Mouse (Mus musculus): Measurements from ENCODE around the gene Selenov.

Gene Selenov

DNA sequence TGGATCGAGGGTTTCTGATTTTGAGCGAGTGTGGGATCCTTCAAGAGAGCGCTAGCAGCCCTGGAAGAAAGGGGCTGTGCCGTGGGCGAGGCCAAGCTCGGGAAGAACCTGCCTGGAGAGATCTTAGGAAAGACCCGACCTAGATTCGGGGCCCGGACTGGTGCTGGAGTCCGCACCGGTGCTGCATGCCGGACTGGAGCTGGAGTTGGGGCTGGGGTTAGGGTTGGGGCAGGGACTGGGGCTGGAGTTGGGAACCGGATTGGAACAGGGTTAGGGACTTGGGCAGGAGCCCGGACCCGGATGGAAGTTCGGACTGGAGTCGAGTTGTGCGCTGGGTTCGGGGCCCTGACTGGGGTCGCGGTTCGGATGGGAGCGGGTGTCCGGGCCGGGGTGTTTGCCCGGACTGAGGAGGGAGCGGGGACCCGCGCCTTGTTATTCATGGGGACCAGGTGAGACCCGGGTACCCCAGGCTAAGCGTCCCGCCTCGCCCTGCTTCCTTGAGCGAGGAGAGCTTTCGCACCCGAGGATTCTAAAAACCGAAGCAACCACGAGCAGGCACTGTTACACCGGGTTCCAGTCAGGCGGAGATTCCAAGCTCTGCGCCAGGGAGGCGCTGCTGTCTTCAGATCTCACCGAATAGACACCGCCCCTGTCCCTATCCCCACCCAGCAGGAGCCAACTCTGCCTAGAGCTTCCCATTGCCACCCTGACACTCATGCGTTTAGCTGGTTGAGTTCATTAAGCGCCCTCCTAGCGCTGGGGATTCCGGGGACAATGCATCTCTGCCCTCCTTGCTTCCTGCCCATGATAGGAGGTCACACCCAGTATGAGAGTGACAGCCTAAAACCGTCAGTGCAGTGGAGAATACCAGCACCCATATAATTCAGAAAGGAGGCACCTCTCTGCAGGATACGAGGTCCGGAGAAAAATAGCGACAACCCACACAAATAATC lies at the start of gene Selenov:
Gene Selenov (minus strand): TSS at position 549 of the 953 bp plus-strand sequence.
- no peak for DNase-seq (ENCODE audit: low read depth, low spot score)

DNA sequence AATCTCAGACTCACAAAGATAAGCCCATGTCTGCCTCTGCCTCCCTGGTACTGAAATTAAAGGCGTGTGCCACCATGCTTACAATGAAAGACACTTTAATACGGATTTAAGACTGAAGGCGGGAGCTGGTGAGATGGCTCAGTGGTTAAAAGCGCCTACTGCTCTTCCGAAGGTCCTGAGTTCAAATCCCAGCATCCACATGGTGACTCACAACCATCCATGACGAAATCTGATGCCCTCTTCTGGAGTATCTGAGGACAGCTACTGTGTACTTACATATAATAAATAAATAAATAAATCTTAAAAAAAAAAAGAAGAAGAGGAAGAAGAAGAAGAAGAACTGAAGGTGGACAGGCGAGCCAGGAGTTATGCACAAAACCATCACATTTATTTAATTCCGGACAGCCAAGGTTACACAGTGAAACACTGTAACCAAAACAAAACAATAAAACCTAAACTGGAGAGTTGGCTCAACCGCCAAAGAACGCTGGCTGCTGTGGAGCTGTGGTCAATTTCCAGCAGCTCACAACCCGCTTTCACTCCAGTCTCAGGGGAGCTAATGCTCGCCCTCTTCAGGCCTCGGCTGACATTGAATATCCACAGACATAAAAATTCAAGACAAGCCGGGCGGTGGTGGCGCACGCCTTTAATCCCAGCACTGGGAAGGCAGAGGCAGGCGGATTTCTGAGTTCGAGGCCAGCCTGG lies 48.4 kb upstream of the Selenov start:
- DNase-seq (ENCODE audit: low read depth, low spot score): peak; percentile 70

DNA sequence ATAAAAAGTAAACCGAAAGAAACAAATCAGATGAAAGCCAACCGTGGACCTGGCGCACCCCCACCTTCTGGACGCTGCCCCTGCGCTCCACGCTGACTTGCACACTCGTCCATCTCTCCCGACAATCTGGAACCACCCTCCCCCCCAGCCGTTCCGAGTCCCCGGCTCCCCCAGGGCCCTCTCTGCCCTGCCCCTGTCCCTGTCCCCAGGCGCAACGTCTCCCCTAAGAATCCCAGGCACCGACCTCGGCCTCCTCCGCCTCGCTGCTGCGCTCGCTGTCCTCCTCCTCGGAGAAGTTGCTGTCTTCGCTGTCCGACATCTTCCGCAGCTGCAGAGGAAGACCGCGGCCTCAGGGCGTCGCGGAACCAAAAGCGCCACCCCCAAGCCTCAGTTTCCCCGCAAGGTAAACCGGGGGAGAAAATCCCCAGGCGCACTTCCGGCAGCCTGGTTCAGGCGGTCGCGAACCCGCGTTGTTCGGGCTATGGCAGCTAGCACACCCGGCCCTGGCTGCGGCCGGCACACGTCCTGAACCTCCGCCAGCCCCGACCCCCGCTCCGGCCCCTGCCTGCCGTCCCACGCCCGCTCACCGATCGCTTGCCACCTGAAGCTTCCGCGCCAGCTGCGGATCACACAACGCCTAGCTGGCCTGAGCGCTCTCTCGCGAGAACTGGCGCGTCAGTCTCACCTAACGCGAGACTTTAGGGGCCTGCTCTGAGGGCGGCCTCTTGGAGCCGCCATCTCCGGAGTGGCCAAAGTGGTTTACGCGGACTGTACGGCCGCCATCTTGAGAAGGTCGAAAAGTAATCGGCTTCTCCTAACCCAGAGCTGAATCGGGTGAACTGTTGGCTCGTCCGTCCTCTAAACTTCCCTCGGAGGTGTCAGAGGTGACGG lies 47.4 kb upstream of the Selenov start, which contains the start of gene Supt5:
Gene Supt5 (minus strand): TSS at position 639 of the 891 bp plus-strand sequence.
- DNase-seq (ENCODE audit: low read depth, low spot score): peak; percentile 98

DNA sequence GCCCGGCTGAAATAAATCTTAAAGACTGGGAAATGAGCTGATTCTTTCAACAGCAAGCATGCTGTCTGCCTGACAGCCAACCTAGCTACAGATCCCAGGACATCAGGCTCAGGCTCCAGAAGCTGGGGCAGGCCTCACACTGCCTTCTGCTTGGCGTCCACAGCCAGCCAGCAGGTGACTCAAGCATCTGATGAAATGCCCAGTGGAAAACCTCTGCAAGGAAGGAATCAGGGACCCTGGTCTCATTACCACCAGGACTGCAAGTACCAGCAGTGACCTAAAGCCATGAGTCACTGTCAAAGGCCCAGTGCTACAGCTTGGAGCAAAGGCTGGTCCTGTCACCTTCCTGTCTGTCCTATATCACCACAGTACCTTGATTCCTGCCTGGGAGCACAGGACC lies 44.5 kb upstream of the Selenov start:
- DNase-seq (ENCODE audit: low read depth, low spot score): peak; percentile 32

DNA sequence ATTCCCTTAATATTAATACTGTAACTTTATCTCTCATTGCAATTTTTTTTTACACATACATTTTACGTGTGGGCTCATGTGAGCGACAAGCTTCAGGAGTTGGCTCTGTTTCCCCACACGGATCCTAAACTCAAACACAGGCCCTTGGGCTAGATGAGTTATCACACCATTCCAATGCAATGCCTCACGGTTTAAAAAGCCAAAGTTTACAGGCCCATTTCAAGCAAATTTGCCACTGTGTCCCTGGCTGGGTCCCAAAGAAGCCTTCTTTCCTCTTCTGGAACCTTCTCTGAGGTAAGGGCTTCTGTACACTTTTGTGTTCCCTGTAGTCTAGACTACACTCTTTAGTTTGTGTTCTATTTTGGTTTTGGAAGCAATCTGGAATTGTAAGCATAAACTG lies 43.5 kb upstream of the Selenov start:
- peak; percentile 82 for DNase-seq (ENCODE audit: low read depth, low spot score)

DNA sequence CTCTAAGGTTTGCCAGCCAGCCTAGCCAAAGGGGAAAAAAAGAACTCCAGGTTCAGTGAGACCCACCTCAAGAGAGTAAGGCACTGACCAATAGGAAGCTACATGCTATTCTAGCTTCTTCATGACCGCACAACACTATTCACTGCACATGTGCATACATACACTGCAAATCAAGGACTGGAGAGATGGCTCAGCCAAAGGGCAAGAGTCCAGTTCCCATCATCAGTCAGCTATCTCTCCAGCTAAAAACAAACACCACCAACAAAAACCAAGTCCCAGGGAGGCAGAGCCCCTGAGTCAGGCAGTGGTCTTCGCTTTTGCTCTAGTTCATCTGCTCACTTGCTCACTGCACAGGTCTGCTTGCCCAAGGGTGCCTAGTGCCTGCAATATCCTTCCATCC lies 37.3 kb upstream of the Selenov start:
- DNase-seq (ENCODE audit: low read depth, low spot score): no peak

DNA sequence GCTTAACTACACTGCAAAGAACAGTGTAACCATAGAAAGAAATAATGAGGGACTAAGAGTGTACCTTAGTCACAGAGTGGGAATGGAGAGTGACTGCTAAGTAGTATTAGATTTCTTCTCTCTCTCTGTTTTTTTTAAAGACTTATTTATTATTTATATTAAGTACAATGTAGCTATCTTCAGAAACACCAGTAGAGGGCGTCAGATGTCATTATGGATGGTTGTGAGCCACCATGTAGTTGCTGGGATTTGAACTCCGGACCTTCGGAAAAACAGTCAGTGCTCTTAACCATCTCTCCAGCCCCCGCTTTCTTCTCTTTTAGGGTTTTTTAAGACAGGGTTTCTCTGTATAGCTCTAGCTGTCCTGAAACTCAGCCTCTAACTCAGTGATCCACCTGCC lies 35.5 kb upstream of the Selenov start:
- DNase-seq (ENCODE audit: low read depth, low spot score): no peak

DNA sequence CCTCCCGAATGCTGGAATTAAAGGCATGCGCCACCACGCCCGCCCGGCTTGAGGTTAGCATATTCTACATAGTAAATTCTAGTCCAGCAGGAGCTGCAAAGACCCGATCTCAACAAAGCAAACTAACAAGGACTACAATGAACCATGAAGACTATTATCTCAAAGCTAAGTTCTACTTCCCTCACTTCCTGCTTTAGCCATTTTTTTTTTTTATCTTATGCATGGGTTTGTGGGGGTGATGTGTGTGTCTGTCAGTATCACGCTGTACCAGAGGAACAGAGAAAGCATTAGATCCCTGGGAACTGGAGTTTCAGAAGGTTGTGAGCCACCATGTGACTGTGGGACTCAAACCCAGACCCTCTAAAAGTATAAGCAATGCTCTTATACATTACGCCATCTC lies 34.3 kb upstream of the Selenov start:
- DNase-seq (ENCODE audit: low read depth, low spot score): no peak

DNA sequence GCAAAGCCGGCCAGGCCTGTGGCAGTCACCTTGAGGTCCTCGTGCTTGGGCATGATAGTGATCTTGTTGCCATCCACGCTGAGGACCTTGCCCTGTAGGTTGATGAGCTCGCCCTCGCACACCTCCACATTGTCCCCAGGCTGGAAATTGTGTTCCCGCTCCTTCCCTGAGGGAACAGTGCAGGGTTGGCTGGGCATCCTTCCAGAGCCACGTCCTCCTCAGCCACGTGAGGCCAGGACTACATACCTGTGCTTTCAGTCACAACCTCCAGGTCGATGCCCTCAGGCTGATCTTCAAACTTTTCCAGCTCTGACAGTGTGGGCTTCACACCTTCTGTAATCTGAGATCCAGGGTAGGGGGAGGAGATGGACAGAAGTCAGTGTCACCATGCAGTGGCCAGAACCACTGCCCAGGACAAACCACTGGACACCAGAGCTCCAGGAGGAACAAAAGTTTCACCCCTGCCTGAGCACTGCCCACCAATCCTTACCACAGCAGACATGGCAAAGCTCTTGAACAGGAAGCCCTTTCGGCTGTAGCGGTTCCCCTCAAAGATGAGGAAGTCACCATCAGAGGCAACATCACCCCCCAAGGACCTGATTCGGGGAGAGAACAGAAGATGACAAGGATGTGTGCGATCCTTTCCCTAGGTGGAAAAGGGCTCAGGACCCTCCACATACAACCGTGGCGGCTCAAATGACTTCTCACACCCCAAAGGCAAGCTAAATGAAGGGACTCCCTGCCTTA lies 31.2 kb upstream of the Selenov start:
- DNase-seq (ENCODE audit: low read depth, low spot score): no peak

DNA sequence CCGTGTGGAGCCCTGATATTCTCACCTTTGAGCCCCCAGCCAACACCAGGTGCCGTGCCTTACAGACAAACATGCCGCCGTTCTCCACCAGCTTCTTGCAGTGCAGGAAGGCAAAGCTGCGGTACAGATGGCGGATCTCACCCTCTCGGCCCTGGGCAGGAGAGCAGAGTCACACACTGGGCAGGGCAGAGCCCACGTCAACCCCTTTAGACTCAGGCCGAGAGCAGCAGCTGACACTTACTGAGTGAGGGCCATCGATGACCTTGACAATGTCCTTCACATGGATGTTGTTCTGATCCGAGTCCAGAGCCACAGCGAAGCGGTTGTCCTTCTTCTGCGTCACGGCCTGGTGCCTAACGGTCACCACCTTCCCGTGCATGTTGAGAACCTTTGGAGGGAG lies 27.7 kb upstream of the Selenov start:
- no peak for DNase-seq (ENCODE audit: low read depth, low spot score)

DNA sequence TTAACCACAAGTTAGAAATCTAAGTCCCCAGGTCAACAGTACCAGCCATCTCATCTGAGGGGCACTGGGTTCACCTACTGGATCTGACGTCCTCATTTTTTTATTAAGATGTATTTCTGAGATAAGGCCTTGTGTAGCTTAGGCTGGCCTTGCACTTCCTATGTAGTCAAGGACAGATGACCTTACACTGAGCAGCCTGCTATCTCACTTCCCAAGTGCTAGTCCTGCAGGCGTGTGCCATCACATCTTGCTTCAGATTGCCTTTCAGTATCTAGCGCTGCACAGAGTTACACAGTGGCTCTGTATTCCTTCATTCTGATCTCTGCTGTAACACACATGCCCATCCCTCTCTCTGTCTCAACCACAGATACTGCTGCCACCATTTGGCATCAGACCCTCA lies 27.1 kb upstream of the Selenov start:
- DNase-seq (ENCODE audit: low read depth, low spot score): no peak

DNA sequence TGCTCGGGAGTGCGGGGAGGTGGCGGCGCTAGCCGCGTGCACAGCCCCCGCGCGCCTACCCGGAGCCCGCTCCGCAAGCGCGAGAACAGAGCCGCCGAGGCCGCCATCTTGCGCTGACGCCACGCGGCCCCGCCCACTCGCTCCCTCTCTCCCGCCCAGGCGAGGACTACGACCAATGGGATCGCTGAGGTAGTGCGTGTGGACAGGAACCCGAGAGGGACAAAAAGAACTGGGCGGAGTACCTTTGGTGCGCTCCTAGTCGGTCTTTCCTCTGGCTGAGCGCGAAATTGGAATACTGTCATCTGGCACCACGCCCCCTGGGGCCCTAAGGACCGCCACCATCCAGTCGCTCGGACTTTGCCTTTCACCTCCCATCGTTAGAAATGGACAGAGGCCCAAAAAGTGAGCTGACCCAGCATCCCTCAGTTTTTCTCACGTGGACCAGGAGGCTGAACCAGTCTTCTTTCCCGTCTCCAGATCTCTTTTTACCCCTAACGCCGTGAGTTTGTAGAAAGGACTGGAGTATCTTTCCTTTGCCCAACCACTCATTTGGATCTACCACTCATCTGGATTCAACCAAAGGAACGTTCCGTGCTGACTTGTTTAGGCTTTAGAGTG lies 21.0 kb upstream of the Selenov start, which contains the start of gene Timm50:
Gene Timm50 (minus strand): TSS at position 147 of the 618 bp plus-strand sequence.
- peak; percentile 96 for DNase-seq (ENCODE audit: low read depth, low spot score)

DNA sequence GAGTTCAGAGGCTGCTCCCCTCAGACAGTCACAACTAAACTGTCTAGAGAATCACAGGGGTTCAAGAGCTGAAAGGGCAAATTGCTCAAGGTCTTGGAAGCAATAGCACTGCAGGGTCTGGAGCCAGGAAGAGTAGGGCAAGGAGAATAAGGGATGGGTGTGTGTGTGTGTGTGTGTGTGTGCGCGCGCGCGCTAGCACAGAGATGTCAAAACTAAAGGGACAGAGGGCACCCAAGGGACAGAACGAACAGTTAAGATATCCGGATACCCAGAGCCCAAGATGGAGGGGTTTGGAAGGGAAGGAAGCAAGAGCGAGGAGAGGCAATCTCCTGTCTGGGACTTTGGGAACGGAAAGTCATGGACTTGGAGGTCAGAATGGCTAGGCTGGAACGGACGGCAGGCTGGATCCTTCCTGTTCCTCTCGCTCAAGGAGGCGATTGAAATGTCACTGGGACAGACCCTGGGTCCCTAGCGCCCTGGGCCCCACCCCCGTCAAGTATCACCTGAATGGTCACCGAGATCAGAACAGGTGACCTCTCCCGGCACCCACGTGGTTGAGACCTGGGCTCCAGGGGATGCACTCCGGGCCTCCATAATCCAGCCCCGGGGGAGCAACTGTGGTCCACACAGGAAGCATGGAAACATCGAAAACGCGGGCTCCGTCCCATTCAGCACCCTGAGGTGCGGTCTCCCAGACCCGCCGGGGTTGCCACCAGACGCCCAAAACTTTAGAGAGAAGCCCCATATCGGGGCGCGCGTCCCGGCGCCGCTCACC lies 20.4 kb upstream of the Selenov start:
- DNase-seq (ENCODE audit: low read depth, low spot score): peak; percentile 11

DNA sequence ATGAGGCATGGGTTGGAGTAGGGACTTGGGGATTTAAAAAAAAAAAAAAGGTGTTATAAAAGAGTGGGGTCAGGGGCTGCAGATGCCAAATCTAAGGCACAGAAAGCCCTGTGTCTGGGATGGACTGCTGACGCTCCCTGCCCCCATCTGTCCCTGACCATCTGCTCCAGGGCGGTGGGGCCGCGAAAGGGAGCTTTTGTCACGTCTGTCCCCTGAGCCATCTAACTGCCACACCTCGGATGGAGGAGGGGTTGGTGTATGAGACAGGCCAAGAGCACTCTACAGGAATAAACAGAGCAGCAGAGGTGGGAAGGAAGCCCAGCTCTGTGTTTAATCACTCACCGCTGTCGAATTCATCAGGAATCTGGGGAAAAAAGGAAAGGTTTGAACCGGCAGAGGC lies 18.8 kb upstream of the Selenov start:
- no peak for DNase-seq (ENCODE audit: low read depth, low spot score)

DNA sequence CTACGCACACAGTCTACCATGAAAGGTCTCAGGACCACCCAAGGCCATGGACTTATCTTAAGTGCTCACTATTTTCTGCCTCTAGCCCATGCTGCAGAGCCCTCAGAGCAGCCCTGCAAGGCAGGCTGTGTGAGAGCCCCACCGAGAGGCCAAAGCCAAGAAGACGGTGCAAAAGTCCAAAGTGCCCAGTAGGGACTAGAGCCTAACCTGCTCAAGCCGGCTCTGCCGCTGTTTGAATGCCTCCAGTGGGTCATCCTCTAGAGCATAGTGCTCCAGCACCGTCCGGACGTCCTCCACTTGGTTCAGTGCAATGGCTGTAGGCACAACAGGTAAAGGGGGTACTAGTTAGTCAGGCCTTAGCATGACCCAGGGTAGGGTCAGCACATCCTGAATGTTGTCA lies 15.2 kb upstream of the Selenov start:
- DNase-seq (ENCODE audit: low read depth, low spot score): no peak

DNA sequence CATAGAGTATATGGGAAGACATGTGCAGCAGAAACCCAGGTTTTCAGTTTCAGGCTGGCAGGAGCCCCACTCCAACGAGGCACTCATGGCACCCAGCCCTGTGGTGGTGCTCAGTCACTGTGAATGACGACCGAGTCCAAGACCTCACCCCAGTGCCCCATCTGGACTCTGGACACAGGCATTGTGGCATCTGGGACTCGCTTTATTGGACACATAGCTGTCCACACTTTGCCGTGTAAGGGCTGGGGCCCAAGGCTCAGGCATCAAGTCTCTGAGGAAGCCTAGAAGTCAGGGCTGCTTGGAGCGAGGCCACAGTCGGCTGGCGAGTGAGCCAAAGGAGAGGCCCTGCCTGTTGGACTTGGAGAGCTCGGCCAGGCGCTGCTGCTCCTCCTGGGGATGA lies 14.7 kb upstream of the Selenov start:
- DNase-seq (ENCODE audit: low read depth, low spot score): no peak

DNA sequence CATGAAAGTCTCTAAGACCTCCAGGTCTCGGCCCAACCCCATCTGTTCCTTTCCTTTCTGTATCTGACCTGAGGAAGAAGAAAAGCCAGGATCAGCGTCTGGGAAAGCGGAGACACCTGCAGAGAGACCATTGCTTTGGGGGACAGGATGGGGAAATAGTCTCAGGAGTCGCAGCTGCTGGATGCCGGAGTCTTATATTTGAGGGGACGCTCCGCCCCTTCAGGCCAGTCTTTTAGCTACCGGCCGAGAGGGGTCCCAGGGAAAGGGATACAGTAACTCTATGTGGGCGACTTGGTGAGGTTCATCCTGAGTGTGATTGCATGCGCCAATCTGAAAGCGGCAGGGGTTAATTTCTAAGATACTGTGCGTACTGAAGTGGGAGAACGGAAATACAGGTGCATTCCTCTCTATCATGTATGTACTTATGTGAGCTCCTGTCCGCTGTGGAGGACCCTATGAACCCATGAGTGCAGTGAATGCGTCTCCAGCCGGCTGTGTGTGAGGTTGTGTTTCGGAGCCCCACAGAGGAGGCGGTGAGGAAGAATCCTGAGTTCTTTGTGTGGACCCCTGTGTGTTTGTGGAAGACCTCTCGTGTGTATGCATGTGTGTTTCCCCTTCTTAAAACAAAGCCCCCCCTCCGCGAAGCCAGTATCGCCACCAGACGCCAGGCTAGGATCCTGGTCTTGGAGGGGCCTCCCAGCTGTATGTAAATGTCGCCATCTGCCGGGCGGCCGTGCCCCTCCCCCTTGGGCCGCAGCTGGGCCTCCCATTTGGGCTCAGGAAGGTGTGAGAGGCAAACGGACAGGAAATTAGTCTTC lies 10.8 kb upstream of the Selenov start, which contains the start of gene Dll3:
Gene Dll3 (minus strand): TSS at position 623 of the 818 bp plus-strand sequence.
- peak; percentile 31 for DNase-seq (ENCODE audit: low read depth, low spot score)

DNA sequence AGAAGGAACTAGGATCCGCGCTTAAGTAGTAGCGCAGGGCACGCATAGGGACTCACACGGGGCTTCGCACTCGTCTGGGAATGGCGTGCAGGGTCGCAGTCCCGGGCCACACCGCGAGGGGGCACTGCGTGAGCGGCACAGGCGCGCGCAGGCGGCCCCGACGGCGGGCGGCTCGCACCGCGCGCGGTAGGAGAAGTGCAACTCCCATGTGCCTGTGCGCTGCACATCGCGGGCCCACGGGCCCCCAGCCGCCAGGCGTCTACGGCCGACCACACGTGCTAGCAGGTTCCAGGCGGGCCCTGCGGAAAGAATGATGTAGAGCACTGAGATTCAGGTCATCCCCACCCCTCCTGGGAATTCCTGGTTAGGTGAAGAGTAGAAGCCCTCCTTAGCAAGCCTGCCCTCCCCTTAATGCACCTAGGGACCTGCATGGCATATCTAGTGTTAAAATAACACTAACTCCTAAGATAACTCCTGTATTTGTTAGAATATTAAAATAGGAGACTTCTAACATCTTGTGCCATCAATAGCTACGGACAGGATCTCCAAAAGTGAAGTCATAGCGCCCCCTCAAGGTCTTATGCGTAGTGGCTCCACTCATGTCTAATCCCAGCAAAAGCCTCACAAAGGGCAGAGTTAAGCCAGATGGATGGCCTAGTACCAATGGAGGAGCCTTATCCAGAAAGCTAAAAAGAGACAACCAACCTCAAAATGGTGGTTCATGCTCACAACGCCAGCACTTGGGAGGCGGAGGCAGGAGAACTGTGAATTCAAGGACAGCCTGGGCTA lies 8.0 kb upstream of the Selenov start:
- peak; percentile 65 for DNase-seq (ENCODE audit: low read depth, low spot score)
